Comparison of ENCODE assay signal across 22 mouse cellular contexts in genomic region chr14:77905466-77905865, GRCm38 (mm10). TPM values are rescaled to one million over a fixed set of nuclear protein-coding genes. Genes with fewer than 3 reads are reported as not detected.
DNase-seq lines count a peak whose midpoint lies in the region; ATAC-seq and TF ChIP-seq lines count a peak whose summit lies in the region.
"Had no signal": no experiment of that assay in that cellular context is flagged by ENCODE, and none has a peak within 500 bp of the region (broad histone marks: within the 10 kb centered on the region; RNA-seq: fewer than 3 reads in every experiment).

No protein-coding gene starts in this region.

- peak in 1 of 2 experiments; percentile 12 for DNase-seq in spleen, adult 2 months (ENCODE audit: low read depth in 1 of 2, low spot score in 2 of 2)
- DNase-seq in spleen, adult 12 weeks (ENCODE audit: low spot score) = no peak
- peak; percentile 49 for DNase-seq in brain, embryonic 14.5 days (ENCODE audit: low read depth)
- DNase-seq in embryo, embryonic 10.5 days (ENCODE audit: low spot score) = no peak
- no peak for DNase-seq in adrenal gland, postnatal 10 days
- DNase-seq: adrenal gland, postnatal 36 days; cerebellum, adult 9-10 months; gastrocnemius, postnatal 36 days; kidney, adult 8-10 months; kidney, postnatal 14 days; layer of hippocampus, adult 9-11 months; lung, adult 2 months; retina, postnatal 1 day had no signal

- ATAC-seq in heart, embryonic 16.5 days (replicated peaks; ENCODE audit: extremely low read depth, insufficient read depth, low FRiP score) = no peak
- ATAC-seq in heart, embryonic 12.5 days (ENCODE audit: insufficient number of reproducible peaks, low FRiP score) = no peak
- ATAC-seq: hindbrain, embryonic 16.5 days had no signal

- H3K4me2 ChIP-seq in heart, embryonic 16.5 days (ENCODE audit: low read depth, low read length) = peak overlapping the region; percentile 26
- no peak overlapping the region for H3K4me2 ChIP-seq in heart, embryonic 12.5 days
- H3K4me2 ChIP-seq: embryonic facial prominence, embryonic 13.5 days; heart, embryonic 11.5 days had no signal

- TF ChIP-seq CTCF in spleen, adult 2 months (IDR thresholded peaks at IDR 0.05; ENCODE audit: extremely low read depth, insufficient read depth, insufficient read length, insufficient replicate concordance) = no peak
- TF ChIP-seq CTCF in brain, embryonic 14.5 days (IDR thresholded peaks at IDR 0.05; ENCODE audit: borderline replicate concordance, extremely low read depth, insufficient read depth, insufficient read length) = no peak
- no peak for TF ChIP-seq CTCF in small intestine, adult 2 months (IDR thresholded peaks at IDR 0.05; ENCODE audit: extremely low read depth, insufficient read length, insufficient replicate concordance, low read depth, low read length)

- no peak overlapping the region for H3K27ac ChIP-seq in heart, embryonic 16.5 days (ENCODE audit: low read length)
- no peak overlapping the region for H3K27ac ChIP-seq in heart, embryonic 12.5 days (ENCODE audit: poor library complexity, severe bottlenecking)
- H3K27ac ChIP-seq in spleen, adult 2 months (ENCODE audit: insufficient read depth, low read length) = no peak overlapping the region
- no peak overlapping the region for H3K27ac ChIP-seq in small intestine, adult 2 months (ENCODE audit: insufficient read depth, low read depth, low read length)
- H3K27ac ChIP-seq: embryonic facial prominence, embryonic 13.5 days; limb, embryonic 10.5 days had no signal

- H3K4me3 ChIP-seq in heart, embryonic 16.5 days (ENCODE audit: low read length) = no peak overlapping the region
- H3K4me3 ChIP-seq in heart, embryonic 12.5 days = no peak overlapping the region
- peak overlapping the region; percentile 43 for H3K4me3 ChIP-seq in spleen, adult 2 months (ENCODE audit: extremely low read depth, insufficient read depth, insufficient read length)
- H3K4me3 ChIP-seq in small intestine, adult 2 months (ENCODE audit: low read depth, low read length) = peak overlapping the region; percentile 43
- H3K4me3 ChIP-seq: embryonic facial prominence, embryonic 13.5 days; limb, embryonic 10.5 days had no signal

- H3K4me1 ChIP-seq in heart, embryonic 16.5 days (ENCODE audit: control insufficient read depth, insufficient read depth, low read length) = peaks cover 4% of the 10 kb centered on the region
- no peaks in the 10 kb centered on the region for H3K4me1 ChIP-seq in heart, embryonic 12.5 days (replicated peaks)
- peaks cover 12% of the 10 kb centered on the region for H3K4me1 ChIP-seq in spleen, adult 2 months (ENCODE audit: control insufficient read depth, insufficient read depth, insufficient read length)
- H3K4me1 ChIP-seq in small intestine, adult 2 months (ENCODE audit: control insufficient read depth, insufficient read depth, insufficient read length, low read length) = peaks cover 17% of the 10 kb centered on the region; the same call in 1 of the 2 replicates
- H3K4me1 ChIP-seq: embryonic facial prominence, embryonic 13.5 days had no signal

- 49% methylated on average over 5 of the region's 5 CpGs for WGBS in heart, embryonic 16.5 days
- 53% methylated on average over 5 of the region's 5 CpGs for WGBS in heart, embryonic 12.5 days
- 25% methylated on average over 5 of the region's 5 CpGs for WGBS in spleen, adult 2 months
- WGBS in small intestine, adult 2 months = 14% methylated on average over 5 of the region's 5 CpGs

- H3K27me3 ChIP-seq in heart, embryonic 16.5 days (ENCODE audit: control insufficient read depth, insufficient read depth, low read length) = no peaks in the 10 kb centered on the region
- no peaks in the 10 kb centered on the region for H3K27me3 ChIP-seq in heart, embryonic 12.5 days (replicated peaks)
- H3K27me3 ChIP-seq in spleen, adult 2 months (ENCODE audit: control insufficient read depth, insufficient read depth, low read length) = no peaks in the 10 kb centered on the region
- H3K27me3 ChIP-seq in small intestine, adult 2 months (ENCODE audit: control insufficient read depth, insufficient read depth, low read length) = no peaks in the 10 kb centered on the region
- H3K27me3 ChIP-seq: embryonic facial prominence, embryonic 13.5 days had no signal

- H3K36me3 ChIP-seq in heart, embryonic 16.5 days (ENCODE audit: control insufficient read depth, insufficient read depth) = no peaks in the 10 kb centered on the region
- H3K36me3 ChIP-seq in heart, embryonic 12.5 days = no peaks in the 10 kb centered on the region
- no peaks in the 10 kb centered on the region for H3K36me3 ChIP-seq in spleen, adult 2 months (ENCODE audit: control insufficient read depth, insufficient read depth, low read length)
- no peaks in the 10 kb centered on the region for H3K36me3 ChIP-seq in small intestine, adult 2 months (ENCODE audit: control insufficient read depth, insufficient read depth, low read length)
- H3K36me3 ChIP-seq: embryonic facial prominence, embryonic 13.5 days; limb, embryonic 10.5 days had no signal

- TF ChIP-seq POLR2A in spleen, adult 2 months (IDR thresholded peaks at IDR 0.05; ENCODE audit: low read depth, low read length) = no peak
- TF ChIP-seq POLR2A in brain, embryonic 14.5 days (IDR thresholded peaks at IDR 0.05; ENCODE audit: borderline replicate concordance, extremely low read depth, insufficient read depth, insufficient read length, poor library complexity, severe bottlenecking) = no peak
- TF ChIP-seq POLR2A in small intestine, adult 2 months (IDR thresholded peaks at IDR 0.05; ENCODE audit: low read depth, low read length) = no peak

- no peak overlapping the region for H3K9ac ChIP-seq in heart, embryonic 16.5 days (ENCODE audit: low read length)
- no peak overlapping the region for H3K9ac ChIP-seq in heart, embryonic 12.5 days
- H3K9ac ChIP-seq: embryonic facial prominence, embryonic 13.5 days had no signal

- no peaks in the 10 kb centered on the region for H3K9me3 ChIP-seq in heart, embryonic 16.5 days (replicated peaks; ENCODE audit: control insufficient read depth, low read length)
- no peaks in the 10 kb centered on the region for H3K9me3 ChIP-seq in heart, embryonic 12.5 days (replicated peaks)
- H3K9me3 ChIP-seq: embryonic facial prominence, embryonic 13.5 days; limb, embryonic 10.5 days had no signal

RNA-seq across cellular contexts. Expression of gene Epsti1, which starts 1.4 kb away (rescaled TPM):
- 2.6 and 6.4 TPM in 2 replicates for polyA plus RNA-seq in heart, embryonic 16.5 days (2015; fragmentation: Nextera tagmentation; extraction: Ambion mirVana)
- polyA plus RNA-seq in heart, embryonic 12.5 days (2016; fragmentation: Nextera tagmentation; extraction: Ambion mirVana) = 0.29 and 0.45 TPM in 2 replicates
- polyA plus RNA-seq in spleen, adult 2 months (2012; rRNA removed) = 35.3 and 49.6 TPM in 2 replicates
- 0.15 and 0.28 TPM in 2 replicates for polyA plus RNA-seq in brain, embryonic 14.5 days (2012; rRNA removed)
- 11.8 and 19.8 TPM in 2 replicates for polyA plus RNA-seq in small intestine, adult 2 months (2012; rRNA removed)
- total RNA-seq in adrenal gland, postnatal 10 days (2021) = 1 to 10 TPM; 2.2 to 3.9 TPM
- total RNA-seq: MEL had no signal
- polyA plus RNA-seq: neural tube, embryonic 11.5 days had no signal

RNA-seq across cellular contexts. Expression of gene Dnajc15, which starts 30.5 kb away (rescaled TPM):
- polyA plus RNA-seq in heart, embryonic 16.5 days (2015; fragmentation: Nextera tagmentation; extraction: Ambion mirVana) = 157 and 166 TPM in 2 replicates
- 123 and 126 TPM in 2 replicates for polyA plus RNA-seq in heart, embryonic 12.5 days (2016; fragmentation: Nextera tagmentation; extraction: Ambion mirVana)
- polyA plus RNA-seq in spleen, adult 2 months (2012; rRNA removed) = 3.5 and 4.0 TPM in 2 replicates
- 14.2 and 15.5 TPM in 2 replicates for polyA plus RNA-seq in brain, embryonic 14.5 days (2012; rRNA removed)
- polyA plus RNA-seq in small intestine, adult 2 months (2012; rRNA removed) = 3.0 and 4.8 TPM in 2 replicates
- total RNA-seq in adrenal gland, postnatal 10 days (2021) = 100 to 1,000 TPM; 493 to 514 TPM
- total RNA-seq: MEL had no signal

Comparison
In these comparisons a context has a peak if more than half of its experiments do, and no peak if none do; other contexts are left out.
1. H3K4me3 ChIP-seq: peak in spleen, adult 2 months (single experiment) and small intestine, adult 2 months (single experiment); none in heart, embryonic 16.5 days (single experiment) and heart, embryonic 12.5 days (single experiment).